In the genomic region with DNA sequence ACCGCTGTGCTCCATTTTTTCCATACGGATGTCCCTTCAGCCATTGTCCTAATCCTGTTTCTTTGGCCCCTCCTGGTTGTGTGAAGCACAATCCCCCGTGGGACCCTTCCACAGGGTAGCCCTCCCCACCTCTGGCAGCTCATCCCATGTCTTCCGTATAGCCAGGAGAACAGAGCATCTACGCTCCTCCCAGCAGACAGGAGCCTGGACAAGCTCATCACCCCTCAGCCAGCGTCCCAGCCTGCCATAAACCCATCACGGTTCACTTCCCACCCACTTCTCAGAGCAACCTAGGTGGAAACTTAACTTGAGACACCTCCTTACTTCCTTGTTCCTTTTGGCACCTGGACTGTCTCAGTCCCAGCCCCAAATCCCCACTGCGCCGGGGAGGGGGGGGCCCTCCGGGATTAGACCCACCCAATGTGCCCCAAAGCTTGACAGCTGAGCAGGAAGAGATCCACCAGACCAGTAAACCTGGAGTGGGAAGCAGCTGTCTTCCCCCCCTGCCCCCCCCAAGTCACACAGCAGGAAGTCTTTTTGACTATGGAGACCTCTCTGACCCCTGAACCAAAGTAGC, we compare ENCODE assay signal across 23 mouse cellular contexts. TPM values are rescaled to one million over a fixed set of nuclear protein-coding genes. Genes with fewer than 3 reads are reported as not detected.
DNase-seq lines count a peak whose midpoint lies in the region; ATAC-seq and TF ChIP-seq lines count a peak whose summit lies in the region.
"Had no signal": no experiment of that assay in that cellular context is flagged by ENCODE, and none has a peak within 500 bp of the region (broad histone marks: within the 10 kb centered on the region; RNA-seq: fewer than 3 reads in every experiment).

No protein-coding gene starts in this region.

- H3K4me1 ChIP-seq in heart, embryonic 12.5 days (replicated peaks): peaks cover 23% of the 10 kb centered on the region
- H3K4me1 ChIP-seq in liver, embryonic 12.5 days: peaks cover 26% of the 10 kb centered on the region
- peaks cover 18% of the 10 kb centered on the region for H3K4me1 ChIP-seq in liver, embryonic 11.5 days (replicated peaks; ENCODE audit: control insufficient read depth, insufficient read depth, low read length)
- H3K4me1 ChIP-seq in intestine, embryonic 15.5 days (replicated peaks): peaks cover 20% of the 10 kb centered on the region; the same call in 1 of the 2 replicates
- no peaks in the 10 kb centered on the region for H3K4me1 ChIP-seq in stomach, postnatal 0 days (replicated peaks; ENCODE audit: control insufficient read depth, insufficient read depth)

- H3K4me2 ChIP-seq in heart, embryonic 12.5 days: no peak overlapping the region
- H3K4me2 ChIP-seq in liver, embryonic 12.5 days: peak overlapping the region; percentile 45; the same call in 1 of the 2 replicates
- no peak overlapping the region for H3K4me2 ChIP-seq in liver, embryonic 11.5 days
- H3K4me2 ChIP-seq in intestine, embryonic 15.5 days (replicated peaks): peak overlapping the region; percentile 48
- H3K4me2 ChIP-seq in stomach, postnatal 0 days (replicated peaks; ENCODE audit: low read depth): no peak overlapping the region
- H3K4me2 ChIP-seq: heart, embryonic 13.5 days had no signal

- H3K27ac ChIP-seq in heart, embryonic 12.5 days (ENCODE audit: poor library complexity, severe bottlenecking): no peak overlapping the region
- H3K27ac ChIP-seq in liver, embryonic 12.5 days: no peak overlapping the region
- no peak overlapping the region for H3K27ac ChIP-seq in liver, embryonic 11.5 days (ENCODE audit: low read depth, low read length)
- peak overlapping the region; percentile 77 for H3K27ac ChIP-seq in intestine, embryonic 15.5 days
- peak overlapping the region; percentile 24; the same call in 1 of the 2 replicates for H3K27ac ChIP-seq in stomach, postnatal 0 days (replicated peaks)
- H3K27ac ChIP-seq: heart, embryonic 13.5 days; left cerebral cortex, adult 2 months; limb, embryonic 10.5 days had no signal

- 0 out of 2 replicates have a peak, but pooled peaks have one; percentile 5 for ATAC-seq in heart, embryonic 12.5 days (ENCODE audit: insufficient number of reproducible peaks, low FRiP score)
- no peak for ATAC-seq in liver, embryonic 12.5 days
- ATAC-seq in liver, embryonic 11.5 days (replicated peaks; ENCODE audit: low FRiP score): no peak
- peak; percentile 71 for ATAC-seq in intestine, embryonic 15.5 days
- peak; percentile 16; the same call in 1 of the 2 replicates for ATAC-seq in stomach, postnatal 0 days (ENCODE audit: low FRiP score, low TSS enrichment)
- ATAC-seq: forebrain, embryonic 16.5 days had no signal

- WGBS in heart, embryonic 12.5 days: 73% methylated on average over 10 of the region's 10 CpGs
- WGBS in liver, embryonic 12.5 days (ENCODE audit: insufficient replicate concordance): 72% methylated on average over 10 of the region's 10 CpGs
- 75% methylated on average over 10 of the region's 10 CpGs for WGBS in liver, embryonic 11.5 days
- WGBS in intestine, embryonic 15.5 days: 31% methylated on average over 10 of the region's 10 CpGs
- WGBS in stomach, postnatal 0 days: 60% methylated on average over 10 of the region's 10 CpGs

- H3K4me3 ChIP-seq in heart, embryonic 12.5 days: no peak overlapping the region
- H3K4me3 ChIP-seq in liver, embryonic 12.5 days: no peak overlapping the region
- no peak overlapping the region for H3K4me3 ChIP-seq in liver, embryonic 11.5 days (ENCODE audit: low read depth, low read length)
- peak overlapping the region; percentile 11; the same call in 1 of the 2 replicates for H3K4me3 ChIP-seq in intestine, embryonic 15.5 days (replicated peaks)
- no peak overlapping the region for H3K4me3 ChIP-seq in stomach, postnatal 0 days (ENCODE audit: low read depth, low read length)
- H3K4me3 ChIP-seq: heart, embryonic 13.5 days; left cerebral cortex, adult 2 months; limb, embryonic 10.5 days had no signal

- H3K27me3 ChIP-seq in heart, embryonic 12.5 days (replicated peaks): no peaks in the 10 kb centered on the region
- H3K27me3 ChIP-seq in liver, embryonic 12.5 days (replicated peaks): peaks cover 25% of the 10 kb centered on the region
- H3K27me3 ChIP-seq in liver, embryonic 11.5 days (replicated peaks; ENCODE audit: control insufficient read depth, insufficient read depth, low read length): no peaks in the 10 kb centered on the region; the same call in 1 of the 2 replicates
- H3K27me3 ChIP-seq in intestine, embryonic 15.5 days (replicated peaks): no peaks in the 10 kb centered on the region
- no peaks in the 10 kb centered on the region for H3K27me3 ChIP-seq in stomach, postnatal 0 days (ENCODE audit: control insufficient read depth, insufficient read depth, low read length)
- H3K27me3 ChIP-seq: heart, embryonic 13.5 days had no signal

- H3K9me3 ChIP-seq in heart, embryonic 12.5 days (replicated peaks): 0 out of 2 replicates have a peak, but pooled peaks cover 4% of the 10 kb centered on the region
- H3K9me3 ChIP-seq in liver, embryonic 12.5 days (replicated peaks): peaks cover 4% of the 10 kb centered on the region; the same call in 1 of the 2 replicates
- no peaks in the 10 kb centered on the region for H3K9me3 ChIP-seq in liver, embryonic 11.5 days (ENCODE audit: control insufficient read depth, low read length)
- H3K9me3 ChIP-seq in intestine, embryonic 15.5 days: no peaks in the 10 kb centered on the region
- H3K9me3 ChIP-seq in stomach, postnatal 0 days (ENCODE audit: control insufficient read depth, low read length): no peaks in the 10 kb centered on the region
- H3K9me3 ChIP-seq: heart, embryonic 13.5 days; limb, embryonic 10.5 days had no signal

- DNase-seq in heart, adult 8-10 months (ENCODE audit: low spot score): no peak
- no peak for DNase-seq in liver, embryonic 11.5 days (ENCODE audit: low spot score)
- no peak for DNase-seq in stomach, postnatal 0 days (ENCODE audit: low spot score)
- no peak for DNase-seq in urinary bladder, postnatal 4 days (ENCODE audit: low spot score in 2 of 2)
- DNase-seq: B cell, adult 2 months; cerebellum, adult 8-10 months; gastrocnemius, postnatal 36 days; heart, postnatal 36 days; lung, adult 2 months; retina, postnatal 1 day; thymus, adult 2 months had no signal

- no peak for TF ChIP-seq CTCF in stomach, postnatal 0 days (IDR thresholded peaks at IDR 0.05; ENCODE audit: low read depth)

- no peaks in the 10 kb centered on the region for H3K36me3 ChIP-seq in heart, embryonic 12.5 days
- no peaks in the 10 kb centered on the region for H3K36me3 ChIP-seq in liver, embryonic 12.5 days
- no peaks in the 10 kb centered on the region for H3K36me3 ChIP-seq in liver, embryonic 11.5 days (ENCODE audit: control insufficient read depth, insufficient read depth, low read length)
- no peaks in the 10 kb centered on the region for H3K36me3 ChIP-seq in intestine, embryonic 15.5 days
- H3K36me3 ChIP-seq in stomach, postnatal 0 days (ENCODE audit: control insufficient read depth, insufficient read depth, low read length): no peaks in the 10 kb centered on the region
- H3K36me3 ChIP-seq: heart, embryonic 13.5 days; limb, embryonic 10.5 days had no signal

- H3K9ac ChIP-seq in heart, embryonic 12.5 days: no peak overlapping the region
- no peak overlapping the region for H3K9ac ChIP-seq in liver, embryonic 12.5 days
- H3K9ac ChIP-seq in liver, embryonic 11.5 days (ENCODE audit: low read depth, low read length): no peak overlapping the region
- 0 out of 2 replicates have a peak overlapping the region, but pooled peaks have one; percentile 10 for H3K9ac ChIP-seq in intestine, embryonic 15.5 days
- no peak overlapping the region for H3K9ac ChIP-seq in stomach, postnatal 0 days (ENCODE audit: low read length)
- H3K9ac ChIP-seq: heart, embryonic 13.5 days had no signal

- TF ChIP-seq EP300 in stomach, postnatal 0 days (optimal IDR thresholded peaks at IDR 0.05): no peak

RNA-seq across cellular contexts. Expression of a gene that starts 27.1 kb away (rescaled TPM):
- polyA plus RNA-seq in heart, embryonic 12.5 days (2016; fragmentation: Nextera tagmentation; extraction: Ambion mirVana): 0.13 and 0.17 TPM in 2 replicates
- under 1 TPM; 0.29 to 0.50 (median 0.35) TPM for total RNA-seq in heart, adult 8-10 months (2022)
- polyA plus RNA-seq in liver, embryonic 12.5 days (2016; fragmentation: Nextera tagmentation; extraction: Ambion mirVana): 0.59 and 0.63 TPM in 2 replicates
- 0.41 and 0.66 TPM in 2 replicates for polyA plus RNA-seq in liver, embryonic 11.5 days (2014; fragmentation: Nextera tagmentation; extraction: Ambion mirVana)
- 1.7 and 2.5 TPM in 2 replicates for polyA plus RNA-seq in intestine, embryonic 15.5 days (2015; fragmentation: Nextera tagmentation; extraction: Ambion mirVana)
- polyA plus RNA-seq in stomach, postnatal 0 days (2015; fragmentation: Nextera tagmentation; extraction: Ambion mirVana): 2.5 and 2.8 TPM in 2 replicates
- total RNA-seq: adrenal gland, adult 18-20 months; common myeloid progenitor, adult 5-6 weeks; left cerebral cortex, adult 2 months; megakaryocyte-erythroid progenitor cell, adult 5-6 weeks; monocyte, adult 5-6 weeks had no signal
- polyA plus RNA-seq: embryonic facial prominence, embryonic 11.5 days; forebrain, embryonic 16.5 days; limb, embryonic 10.5 days had no signal

Comparison
In these comparisons a context has a peak if more than half of its experiments do, and no peak if none do; other contexts are left out.
1. H3K4me2 ChIP-seq: peak in liver, embryonic 12.5 days (single experiment) and intestine, embryonic 15.5 days (single experiment); none in heart, embryonic 12.5 days (single experiment), liver, embryonic 11.5 days (single experiment) and stomach, postnatal 0 days (single experiment).
2. ATAC-seq: peak in heart, embryonic 12.5 days (single experiment), intestine, embryonic 15.5 days (single experiment) and stomach, postnatal 0 days (single experiment); none in liver, embryonic 12.5 days (single experiment) and liver, embryonic 11.5 days (single experiment).
3. H3K27ac ChIP-seq: peak in intestine, embryonic 15.5 days (single experiment) and stomach, postnatal 0 days (single experiment); none in heart, embryonic 12.5 days (single experiment), liver, embryonic 12.5 days (single experiment) and liver, embryonic 11.5 days (single experiment).